Mouse (Mus musculus) embryonic stem cell, embryonic (primary cell): Measurements from ENCODE around the gene Mrgprh.

Source experiments
- CTCF ChIA-PET, 4 experiments: fragments of 300-600 bp in 2 of 4; fragments of 350-600 bp in 2 of 4; sonication (Branson Sonifier 250); formaldehyde crosslinking; loops; one replicate each; lab custom pipeline; 2022; ENCODE audit warnings: inconsistent platforms in 2 of 4; lab: Charles Lee
- POLR2A ChIA-PET, 4 experiments: fragments of 300-600 bp in 2 of 4; fragments of 350-600 bp in 2 of 4; sonication (Branson Sonifier 250); formaldehyde crosslinking; loops; one replicate each; lab custom pipeline; 2022; ENCODE audit warnings: antibody characterized with exemption in 4 of 4, inconsistent platforms in 1 of 4; lab: Charles Lee

Mrgprh gene

GRCm38 (mm10) chr17:12875734-12876133 lies at the start of gene Mrgprh:
Mrgprh (plus strand) TSS chr17:12876034.
- ChIA-PET CTCF (no interaction called here), POLR2A (no interaction called here)

- CTCF ChIA-PET, result interaction anchor here in 1 of 4 experiments (0.5 kb wide), 1 partner anchor 27 kb away, joined by 3 read pairs; no protein-coding TSS in a partner anchor
- POLR2A ChIA-PET, result no interaction called here
Measured at GRCm38 (mm10) chr17:12830351-12830750, 45.5 kb upstream of the Mrgprh start.

- POLR2A ChIA-PET, result no interaction called here
- CTCF ChIA-PET, result interaction anchor here in 2 of 4 experiments (0.6 kb wide), 2 partner anchors 36 to 109 kb away, joined by 3 to 4 read pairs; no protein-coding TSS in a partner anchor
Measured at GRCm38 (mm10) chr17:12832231-12832630, 43.6 kb upstream of the Mrgprh start.

GRCm38 (mm10) chr17:12832657-12833056 lies 43.2 kb upstream of the Mrgprh start:
- CTCF ChIA-PET, result interaction anchor here in 2 of 4 experiments (0.6 kb wide), 2 partner anchors 37 to 108 kb away, joined by 3 to 4 read pairs; no protein-coding TSS in a partner anchor

GRCm38 (mm10) chr17:12834317-12834716 lies 41.5 kb upstream of the Mrgprh start:
- ChIA-PET CTCF (no interaction called here), POLR2A (no interaction called here)

More at GRCm38 (mm10) chr17:12832657-12833056, 43.2 kb upstream of the Mrgprh start:
- POLR2A ChIA-PET, result no interaction called here

- POLR2A ChIA-PET, result interaction anchor here in 1 of 4 experiments (0.6 kb wide), 1 partner anchor 112 kb away, joined by 8 read pairs; no protein-coding TSS in a partner anchor
- CTCF ChIA-PET, result no interaction called here
Measured at GRCm38 (mm10) chr17:12834826-12835225, 41.0 kb upstream of the Mrgprh start.

- CTCF ChIA-PET, result no interaction called here
- POLR2A ChIA-PET, result interaction anchor here in 1 of 4 experiments (0.6 kb wide), 1 partner anchor 113 kb away, joined by 8 read pairs; no protein-coding TSS in a partner anchor
Measured at GRCm38 (mm10) chr17:12835738-12836137, 40.1 kb upstream of the Mrgprh start.

GRCm38 (mm10) chr17:12839475-12840267 lies 36.2 kb upstream of the Mrgprh start:
- ChIA-PET POLR2A (interaction anchor here in 1 of 4 experiments (0.6 kb wide), 1 partner anchor 113 kb away, joined by 3 read pairs; no protein-coding TSS in a partner anchor), CTCF (interaction anchor here in 1 of 4 experiments (2.3 kb wide), 1 partner anchor 19 kb away, joined by 6 read pairs; no protein-coding TSS in a partner anchor)

- CTCF ChIA-PET, result no interaction called here
Measured at GRCm38 (mm10) chr17:12843826-12844225, 32.0 kb upstream of the Mrgprh start.

GRCm38 (mm10) chr17:12844540-12844939 lies 31.3 kb upstream of the Mrgprh start:
- ChIA-PET POLR2A (interaction anchor here in 1 of 4 experiments (0.6 kb wide), 1 partner anchor 54 kb away, joined by 4 read pairs; no protein-coding TSS in a partner anchor), CTCF (no interaction called here)

More at GRCm38 (mm10) chr17:12843826-12844225, 32.0 kb upstream of the Mrgprh start:
- POLR2A ChIA-PET, result no interaction called here

- POLR2A ChIA-PET, result interaction anchor here in 1 of 4 experiments (0.6 kb wide), 1 partner anchor 9 kb away, joined by 4 read pairs; no protein-coding TSS in a partner anchor
Measured at GRCm38 (mm10) chr17:12845862-12846261, 30.0 kb upstream of the Mrgprh start.

GRCm38 (mm10) chr17:12846474-12846873 lies 29.4 kb upstream of the Mrgprh start:
- POLR2A ChIA-PET, result interaction anchor here in 1 of 4 experiments (0.6 kb wide), 1 partner anchor 8 kb away, joined by 4 read pairs; no protein-coding TSS in a partner anchor
- CTCF ChIA-PET, result interaction anchor here in 1 of 4 experiments (1.2 kb wide), 1 partner anchor 12 kb away, joined by 4 read pairs; no protein-coding TSS in a partner anchor

More at GRCm38 (mm10) chr17:12845862-12846261, 30.0 kb upstream of the Mrgprh start:
- CTCF ChIA-PET, result interaction anchor here in 1 of 4 experiments (1.2 kb wide), 1 partner anchor 12 kb away, joined by 4 read pairs; no protein-coding TSS in a partner anchor

GRCm38 (mm10) chr17:12847736-12848135 lies 28.1 kb upstream of the Mrgprh start:
- CTCF ChIA-PET, result interaction anchor here in 1 of 4 experiments (1.8 kb wide), 1 partner anchor 10 kb away, joined by 5 read pairs; no protein-coding TSS in a partner anchor
- POLR2A ChIA-PET, result interaction anchor here in 1 of 4 experiments (1.4 kb wide), 1 partner anchor 15 kb away, joined by 5 read pairs; no protein-coding TSS in a partner anchor

- CTCF ChIA-PET, result interaction anchor here in 2 of 4 experiments (0.6 to 1.7 kb wide), 3 partner anchors 8 to 30 kb away, joined by 3 to 4 read pairs (median 3); no protein-coding TSS in a partner anchor
Measured at GRCm38 (mm10) chr17:12849778-12850382, 26.0 kb upstream of the Mrgprh start.

GRCm38 (mm10) chr17:12851689-12852088 lies 24.1 kb upstream of the Mrgprh start:
- CTCF ChIA-PET, result no interaction called here
- POLR2A ChIA-PET, result no interaction called here

More at GRCm38 (mm10) chr17:12849778-12850382, 26.0 kb upstream of the Mrgprh start:
- POLR2A ChIA-PET, result no interaction called here

GRCm38 (mm10) chr17:12853821-12854220 lies 22.0 kb upstream of the Mrgprh start:
- POLR2A ChIA-PET, result interaction anchor here in 2 of 4 experiments (0.8 to 1.2 kb wide), 2 partner anchors 14 to 62 kb away, joined by 3 to 4 read pairs; partner anchors contain the start of genes Mas1 (in 1 of the 2) and Mrpl18 (in 1 of the 2)
- CTCF ChIA-PET, result no interaction called here

GRCm38 (mm10) chr17:12854386-12854785 lies 21.4 kb upstream of the Mrgprh start:
- POLR2A ChIA-PET, result interaction anchor here in 1 of 4 experiments (0.8 kb wide), 2 partner anchors 8 to 14 kb away, joined by 4 read pairs; partner anchors contain the start of gene Mas1
- CTCF ChIA-PET, result no interaction called here

GRCm38 (mm10) chr17:12857395-12857794 lies 18.4 kb upstream of the Mrgprh start:
- CTCF ChIA-PET, result interaction anchor here in 3 of 4 experiments (0.5 to 2.0 kb wide), 12 partner anchors 8 to 197 kb away, joined by 3 to 6 read pairs (median 4); partner anchors contain the start of gene Acat2 (in 1 of the 3)

More at GRCm38 (mm10) chr17:12857395-12857794, 18.4 kb upstream of the Mrgprh start:
- POLR2A ChIA-PET, result interaction anchor here in 1 of 4 experiments (1.0 kb wide), 2 partner anchors 19 to 25 kb away, joined by 3 read pairs; no protein-coding TSS in a partner anchor
